In the genomic region with DNA sequence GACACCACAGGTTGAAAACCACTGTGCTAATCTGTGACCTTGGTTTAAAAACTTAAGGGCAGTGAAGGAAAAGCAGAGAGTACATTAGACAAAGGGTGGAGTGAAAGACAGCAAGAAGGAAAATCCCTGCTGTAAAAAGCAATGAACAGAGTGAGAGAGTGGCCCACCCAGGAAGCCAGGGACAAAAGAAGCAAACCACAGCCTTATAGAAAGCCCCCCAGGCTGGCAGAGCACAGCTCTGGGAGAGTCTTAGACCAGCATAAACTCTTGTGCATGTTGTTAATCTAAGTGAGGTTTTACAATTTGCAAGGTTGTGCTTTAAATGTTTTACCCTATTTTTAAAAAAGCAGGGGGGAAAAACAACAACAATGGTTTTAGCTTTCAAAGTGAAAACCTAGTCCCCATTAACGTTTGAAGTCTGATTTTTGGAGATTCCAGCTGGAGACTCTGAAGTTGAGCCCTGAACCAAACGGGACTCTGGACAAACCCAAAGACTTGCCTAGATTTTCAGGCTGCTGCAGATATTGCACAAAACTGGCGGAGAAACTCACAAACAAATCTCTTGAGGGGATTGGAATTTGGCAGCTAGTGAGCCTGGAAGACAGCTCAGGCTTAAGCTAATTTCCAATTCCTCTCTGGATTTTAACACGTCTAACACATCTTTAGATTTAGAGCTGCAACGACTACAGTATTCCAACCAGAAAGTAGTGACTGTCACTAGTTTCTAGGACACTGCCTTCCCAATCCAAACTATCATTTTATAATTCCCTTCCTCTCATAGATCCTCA, we compare ENCODE assay signal across 13 mouse cellular contexts.
DNase-seq lines count a peak whose midpoint lies in the region; ATAC-seq lines count a peak whose summit lies in the region.
"Had no signal": no experiment of that assay in that cellular context is flagged by ENCODE, and none has a peak within 500 bp of the region (broad histone marks: within the 10 kb centered on the region; RNA-seq: fewer than 3 reads in every experiment).

No protein-coding gene starts in this region.

- no peak for ATAC-seq in kidney, embryonic 16.5 days (ENCODE audit: low FRiP score, low TSS enrichment)
- ATAC-seq in neural tube, embryonic 15.5 days (ENCODE audit: low FRiP score), result no peak

- H3K4me2 ChIP-seq in kidney, embryonic 16.5 days (replicated peaks; ENCODE audit: low read depth, low read length), result no peak overlapping the region
- no peak overlapping the region for H3K4me2 ChIP-seq in neural tube, embryonic 15.5 days
- H3K4me2 ChIP-seq: hindbrain, embryonic 15.5 days; liver, embryonic 13.5 days had no signal

- no peaks in the 10 kb centered on the region for H3K9me3 ChIP-seq in kidney, embryonic 16.5 days (ENCODE audit: low read length)
- no peaks in the 10 kb centered on the region for H3K9me3 ChIP-seq in neural tube, embryonic 15.5 days (replicated peaks)
- H3K9me3 ChIP-seq: hindbrain, embryonic 15.5 days; liver, embryonic 13.5 days had no signal

- H3K36me3 ChIP-seq in kidney, embryonic 16.5 days (ENCODE audit: insufficient read depth, low read length), result no peaks in the 10 kb centered on the region
- no peaks in the 10 kb centered on the region for H3K36me3 ChIP-seq in neural tube, embryonic 15.5 days
- H3K36me3 ChIP-seq: hindbrain, embryonic 15.5 days; liver, embryonic 13.5 days had no signal

- no peaks in the 10 kb centered on the region for H3K27me3 ChIP-seq in kidney, embryonic 16.5 days (ENCODE audit: insufficient read depth, low read length)
- H3K27me3 ChIP-seq in neural tube, embryonic 15.5 days (replicated peaks), result no peaks in the 10 kb centered on the region
- H3K27me3 ChIP-seq: hindbrain, embryonic 15.5 days; liver, embryonic 13.5 days had no signal

- peak; percentile 16 to 26 for DNase-seq in cerebellum, postnatal 10 days
- no peak for DNase-seq in cerebellum, adult 18-20 months
- peak; percentile 18 for DNase-seq in kidney, postnatal 10 days
- peak; percentile 17 to 38 for DNase-seq in urinary bladder, postnatal 36 days (ENCODE audit: low spot score in 2 of 2)
- no peak for DNase-seq in urinary bladder, postnatal 25 days (ENCODE audit: low spot score)
- DNase-seq in telencephalon, adult 2 months (ENCODE audit: low read depth, low spot score), result peak; percentile 8
- DNase-seq: cerebellum, adult 11 months; liver, embryonic 13.5 days; right cerebral cortex, postnatal 25 days had no signal

- H3K9ac ChIP-seq in kidney, embryonic 16.5 days (replicated peaks; ENCODE audit: low read length), result no peak overlapping the region
- no peak overlapping the region for H3K9ac ChIP-seq in neural tube, embryonic 15.5 days (replicated peaks)
- H3K9ac ChIP-seq: hindbrain, embryonic 15.5 days; liver, embryonic 13.5 days had no signal

- no peak overlapping the region for H3K27ac ChIP-seq in kidney, embryonic 16.5 days (ENCODE audit: low read length)
- no peak overlapping the region for H3K27ac ChIP-seq in neural tube, embryonic 15.5 days (replicated peaks)
- H3K27ac ChIP-seq: hindbrain, embryonic 15.5 days; liver, embryonic 13.5 days; stomach, postnatal 0 days had no signal

- peaks cover 4% of the 10 kb centered on the region; the same call in 1 of the 2 replicates for H3K4me1 ChIP-seq in kidney, embryonic 16.5 days (ENCODE audit: insufficient read depth, low read length)
- no peaks in the 10 kb centered on the region; the same call in 1 of the 2 replicates for H3K4me1 ChIP-seq in neural tube, embryonic 15.5 days
- H3K4me1 ChIP-seq: hindbrain, embryonic 15.5 days; liver, embryonic 13.5 days had no signal

- no peak overlapping the region for H3K4me3 ChIP-seq in kidney, embryonic 16.5 days (ENCODE audit: low read length)
- no peak overlapping the region for H3K4me3 ChIP-seq in neural tube, embryonic 15.5 days (replicated peaks)
- H3K4me3 ChIP-seq: hindbrain, embryonic 15.5 days; liver, embryonic 13.5 days had no signal

- WGBS in kidney, embryonic 16.5 days, result 44% methylated on average over 5 of the region's 5 CpGs
- 39% methylated on average over 5 of the region's 5 CpGs for WGBS in neural tube, embryonic 15.5 days

Comparison
In these comparisons a context has a peak if more than half of its experiments do, and no peak if none do; other contexts are left out.
1. DNase-seq: peak in cerebellum, postnatal 10 days (2 of 2), kidney, postnatal 10 days (single experiment), urinary bladder, postnatal 36 days (2 of 2) and telencephalon, adult 2 months (single experiment); none in cerebellum, adult 18-20 months (0 of 2) and urinary bladder, postnatal 25 days (single experiment).